Mouse (Mus musculus): ENCODE results near the gene Adam12. TPM values are rescaled to one million over a fixed set of nuclear protein-coding genes. Genes with fewer than 3 reads are reported as not detected.

The Adam12 gene
- total RNA-seq, 2 experiments from 2014 or later = 0.31 to 0.78 TPM

DNA sequence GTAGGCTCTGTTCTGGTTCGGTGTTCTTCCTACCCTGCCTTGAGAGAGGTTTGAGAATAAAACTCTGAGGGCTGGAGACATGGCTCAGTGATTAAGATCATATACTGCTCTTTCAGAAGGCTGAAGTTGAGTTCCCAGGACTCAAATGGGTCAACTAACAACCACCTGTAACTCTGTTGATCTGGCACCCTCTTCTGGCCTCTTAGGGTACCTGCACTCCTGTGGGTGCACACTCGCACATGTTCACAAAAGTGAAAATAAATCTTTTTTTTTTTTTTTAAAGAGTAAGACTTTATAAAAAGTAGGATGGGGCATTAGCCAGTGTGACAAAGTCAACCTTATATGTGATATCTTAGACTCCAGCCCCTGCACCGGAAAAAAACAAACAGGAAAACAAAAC, 6.9 kb upstream of the Adam12 start:
- intact Hi-C loops (cut with DNase I) = no loop called here
- no peak for TF ChIP-seq CTCF (IDR thresholded peaks at IDR 0.05)
- Histone ChIP-seq H3K4me3 (no peak overlapping the region), H3K27ac (no peak overlapping the region)
- no peak for DNase-seq

GRCm38 (mm10) chr7:134237356-134237755, 5.4 kb upstream of the Adam12 start:
- TF ChIP-seq CTCF (IDR thresholded peaks at IDR 0.05) = no peak
- H3K27ac ChIP-seq = no peak overlapping the region
- intact Hi-C loops (cut with DNase I) = no loop called here
- peak; percentile 32 for DNase-seq
- no peak overlapping the region for H3K4me3 ChIP-seq

- no peak overlapping the region for H3K27ac ChIP-seq
- no peak overlapping the region for H3K4me3 ChIP-seq
- intact Hi-C loops (cut with DNase I) = no loop called here
- DNase-seq = no peak
- no peak for TF ChIP-seq CTCF (IDR thresholded peaks at IDR 0.05)
Measured at GRCm38 (mm10) chr7:134236727-134237126, 4.8 kb upstream of the Adam12 start.

- intact Hi-C loops (cut with DNase I) = no loop called here
- no peak for DNase-seq
- TF ChIP-seq CTCF (IDR thresholded peaks at IDR 0.05) = no peak
- H3K4me3 ChIP-seq = no peak overlapping the region
- no peak overlapping the region for H3K27ac ChIP-seq
Measured at GRCm38 (mm10) chr7:134235552-134235951, 3.6 kb upstream of the Adam12 start.

DNA sequence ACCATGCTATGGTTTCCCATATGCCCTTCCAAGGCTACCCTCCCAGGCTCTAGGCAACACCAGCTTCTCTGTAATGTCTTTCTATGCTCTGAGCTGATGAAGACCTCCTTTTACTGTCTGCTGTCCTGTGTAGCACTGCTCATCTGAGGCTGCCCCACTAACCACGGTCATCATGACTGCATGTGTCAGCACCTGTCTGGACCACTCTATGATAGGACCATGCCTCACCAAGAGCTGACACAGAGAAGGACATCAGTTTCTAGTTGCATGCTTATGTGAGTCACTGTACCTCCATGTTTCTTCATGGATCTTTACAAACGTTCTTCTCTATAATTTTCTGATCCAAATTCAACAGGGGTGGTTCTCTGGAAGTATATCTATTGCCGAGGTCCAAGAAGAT, 1.2 kb downstream of the Adam12 start:
- Histone ChIP-seq H3K4me3 (no peak overlapping the region), H3K27ac (no peak overlapping the region)
- DNase-seq = no peak
- intact Hi-C loops (cut with DNase I) = no loop called here
- no peak for TF ChIP-seq CTCF (IDR thresholded peaks at IDR 0.05)

DNA sequence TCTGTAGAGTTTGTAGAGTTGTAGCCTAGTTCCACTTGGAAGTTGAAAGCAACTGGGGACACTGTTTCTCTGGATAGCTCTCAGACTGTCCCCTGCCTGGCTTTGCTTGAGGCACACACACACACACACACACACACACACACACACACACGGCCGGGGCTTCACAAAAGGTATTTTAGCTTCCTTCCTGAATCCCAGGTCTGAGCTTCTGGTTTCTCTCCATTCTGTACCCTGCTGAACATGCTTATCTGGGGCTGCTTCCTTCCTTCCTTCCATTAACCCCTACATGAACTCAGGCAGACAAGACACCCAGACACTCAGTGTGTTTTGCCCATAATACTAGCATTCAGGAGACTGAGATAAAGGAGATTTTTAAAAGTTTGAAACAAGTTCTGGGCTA, 2.0 kb downstream of the Adam12 start:
- no peak for DNase-seq
- intact Hi-C loops (cut with DNase I) = loop anchor here (10.0 kb wide), 1 partner anchor 275 kb away; no protein-coding TSS in a partner anchor
- Histone ChIP-seq H3K4me3 (no peak overlapping the region), H3K27ac (no peak overlapping the region)
- TF ChIP-seq CTCF (IDR thresholded peaks at IDR 0.05) = no peak

GRCm38 (mm10) chr7:134227773-134228455, 4.0 kb downstream of the Adam12 start:
- DNase-seq = peak; percentile 22
- TF ChIP-seq CTCF (IDR thresholded peaks at IDR 0.05) = no peak
- Histone ChIP-seq H3K27ac (no peak overlapping the region), H3K4me3 (no peak overlapping the region)
- intact Hi-C loops (cut with DNase I) = loop anchor here (10.0 kb wide), 1 partner anchor 273 kb away; no protein-coding TSS in a partner anchor

- H3K27ac ChIP-seq = no peak overlapping the region
- no peak overlapping the region for H3K4me3 ChIP-seq
- no peak for TF ChIP-seq CTCF (IDR thresholded peaks at IDR 0.05)
- intact Hi-C loops (cut with DNase I) = loop anchor here (10.0 kb wide), 1 partner anchor 272 kb away; no protein-coding TSS in a partner anchor
- DNase-seq = no peak
Measured at GRCm38 (mm10) chr7:134227101-134227500, 4.8 kb downstream of the Adam12 start.

- no peak for TF ChIP-seq CTCF (IDR thresholded peaks at IDR 0.05)
- DNase-seq = no peak
- intact Hi-C loops (cut with DNase I) = loop anchor here (10.0 kb wide), 1 partner anchor 271 kb away; no protein-coding TSS in a partner anchor
- Histone ChIP-seq H3K27ac (no peak overlapping the region), H3K4me3 (no peak overlapping the region)
Measured at GRCm38 (mm10) chr7:134226231-134226630, 5.7 kb downstream of the Adam12 start.

DNA sequence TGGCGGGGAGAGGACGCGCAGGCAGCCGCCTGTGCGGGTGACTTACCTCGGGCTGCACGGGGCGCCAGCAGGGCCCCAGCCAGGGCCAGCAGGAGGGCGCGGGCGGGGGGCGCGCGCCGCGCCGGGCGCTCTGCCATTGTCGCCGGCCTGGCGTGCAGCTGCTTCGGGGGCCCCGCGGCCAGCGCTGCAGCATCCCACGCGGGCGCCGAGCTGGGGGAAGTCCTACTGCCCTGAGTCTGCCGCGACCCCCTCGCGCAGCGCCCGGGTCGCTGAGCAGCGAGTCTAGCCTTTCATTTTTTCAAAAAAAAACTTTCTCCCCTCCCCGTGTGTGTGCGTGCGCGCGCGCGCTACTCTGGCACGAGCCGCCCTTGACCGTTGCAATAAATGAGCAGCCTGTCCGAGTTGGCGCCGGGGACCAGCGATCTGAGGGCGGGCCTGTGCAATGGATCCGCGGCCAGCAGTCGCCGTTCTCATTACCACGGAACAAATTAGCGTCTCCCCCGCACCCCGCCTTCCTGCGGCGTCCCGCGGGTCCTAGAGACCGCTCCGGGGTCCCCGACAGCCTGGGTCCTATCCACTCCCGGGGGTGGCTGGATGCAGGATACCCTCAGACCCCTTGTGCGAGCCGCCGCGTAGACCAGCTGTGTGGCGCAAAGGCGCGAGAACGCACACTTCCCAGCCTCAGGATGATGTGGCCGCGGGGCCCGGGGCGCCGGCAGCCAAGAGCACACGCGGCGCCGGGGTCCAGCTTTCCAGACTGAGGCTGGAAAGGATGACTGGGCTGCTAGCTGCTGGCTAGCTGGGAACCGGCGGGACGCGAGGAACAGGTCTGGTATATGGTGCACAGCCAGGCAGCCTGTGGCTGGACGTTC, 7.0 kb downstream of the Adam12 start:
- intact Hi-C loops (cut with DNase I) = loop anchor here (5.0 to 10.0 kb wide), 2 partner anchors 122 to 270 kb away; no protein-coding TSS in a partner anchor
- no peak for TF ChIP-seq CTCF (IDR thresholded peaks at IDR 0.05)
- H3K4me3 ChIP-seq = peak overlapping the region; percentile 83
- DNase-seq = peak; percentile 75
- peak overlapping the region; percentile 21 for H3K27ac ChIP-seq

DNA sequence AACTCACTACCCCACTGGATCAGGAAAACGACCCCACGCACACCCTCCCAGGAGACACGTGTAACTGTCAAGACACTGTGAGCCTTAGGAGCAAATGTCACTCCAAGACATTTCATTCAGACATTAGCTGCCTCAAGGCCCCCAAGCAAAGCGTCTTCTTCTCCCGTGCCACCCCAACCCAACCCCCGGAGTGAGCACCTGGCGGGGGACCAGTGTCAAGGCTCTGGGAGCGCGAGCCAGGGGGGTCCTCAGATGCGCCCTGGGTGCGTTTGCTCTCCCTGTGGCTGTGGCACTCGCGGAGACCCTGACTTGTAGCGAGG, 7.6 kb downstream of the Adam12 start:
- intact Hi-C loops (cut with DNase I) = loop anchor here (5.0 to 10.0 kb wide), 2 partner anchors 123 to 270 kb away; no protein-coding TSS in a partner anchor
- TF ChIP-seq CTCF (IDR thresholded peaks at IDR 0.05) = no peak
- H3K4me3 ChIP-seq = peak overlapping the region; percentile 83
- DNase-seq = no peak
- H3K27ac ChIP-seq = peak overlapping the region; percentile 21; the same call in 1 of the 2 replicates

DNA sequence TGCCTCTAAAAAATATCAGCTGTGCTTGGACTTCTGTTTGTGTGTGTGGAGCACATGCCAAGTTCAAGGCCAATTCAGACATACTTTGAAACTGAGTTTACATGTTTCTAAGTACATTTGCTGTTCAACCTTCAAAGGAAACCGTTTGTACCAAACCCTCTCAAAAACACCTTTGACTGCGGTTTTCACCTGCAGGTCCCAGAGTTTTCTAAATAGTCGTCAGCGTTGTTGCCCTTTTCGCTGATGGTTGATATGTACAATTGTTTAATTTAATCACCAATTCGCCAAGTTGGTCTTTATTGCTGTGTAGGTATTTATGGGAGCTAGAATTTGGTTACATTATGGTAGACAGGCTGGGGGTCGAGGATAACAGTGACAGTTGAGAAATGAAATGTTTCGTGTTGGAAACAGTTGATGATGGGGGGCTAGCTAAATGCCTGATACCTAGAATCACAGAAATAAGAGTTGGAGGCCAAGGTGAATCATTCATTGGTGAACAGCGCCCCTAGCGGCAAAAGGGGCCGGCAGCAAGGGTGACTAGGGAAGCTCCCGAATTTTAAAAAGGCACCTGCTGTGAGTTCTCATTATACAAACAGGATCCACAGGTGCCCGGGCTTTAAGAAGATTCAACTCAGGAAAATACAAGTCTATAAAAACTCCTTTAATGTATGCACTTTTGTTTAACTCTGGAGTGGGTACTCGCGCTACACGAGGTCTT, 8.3 kb downstream of the Adam12 start:
- peak; percentile 82 for DNase-seq
- intact Hi-C loops (cut with DNase I) = loop anchor here (1.0 to 10.0 kb wide), 3 partner anchors 124 to 367 kb away; no protein-coding TSS in a partner anchor
- H3K27ac ChIP-seq = no peak overlapping the region
- peak overlapping the region; percentile 83 for H3K4me3 ChIP-seq
- TF ChIP-seq CTCF (IDR thresholded peaks at IDR 0.05) = peak; percentile 94
